Mouse (Mus musculus) neural tube, embryonic 13.5 days (tissue): ENCODE results near the gene Akap8. TPM values are rescaled to one million over a fixed set of nuclear protein-coding genes. Genes with fewer than 3 reads are reported as not detected.

ENCODE experiments used
- ATAC-seq: fragments of 200-750 bp; cut with Nextera tagmentation; 2 replicates; pipeline ENCODE4 v1.8.0; 2017; ENCODE audit warnings: low read depth, mild to moderate bottlenecking, moderate TSS enrichment, moderate library complexity
- H3K27ac ChIP-seq: fragments of 300-500 bp; sonication (generic); replicated peaks from 2 replicates; pipeline ENCODE4 v1.5.1; 2015; ENCODE audit warnings: moderate library complexity, mild to moderate bottlenecking, inconsistent platforms
- H3K27me3 ChIP-seq: fragments of 300-500 bp; sonication (generic); 2 replicates; pipeline ENCODE4 v1.6.1; 2015; ENCODE audit warnings: mild to moderate bottlenecking, inconsistent platforms
- H3K36me3 ChIP-seq: fragments of 300-500 bp; sonication (generic); 2 replicates; pipeline ENCODE4 v1.6.1; 2015; ENCODE audit warnings: mild to moderate bottlenecking, inconsistent platforms
- H3K4me1 ChIP-seq: fragments of 300-500 bp; sonication (generic); replicated peaks from 2 replicates; pipeline ENCODE4 v1.6.1; 2015; ENCODE audit warnings: inconsistent platforms
- H3K4me2 ChIP-seq: fragments of 300-500 bp; sonication (generic); 2 replicates; pipeline ENCODE4 v1.6.1; 2015; ENCODE audit warnings: inconsistent platforms, mild to moderate bottlenecking, moderate library complexity
- H3K4me3 ChIP-seq: fragments of 300-500 bp; sonication (generic); 2 replicates; pipeline ENCODE4 v1.5.1; 2015; ENCODE audit warnings: mild to moderate bottlenecking, inconsistent platforms
- H3K9ac ChIP-seq: fragments of 300-500 bp; sonication (generic); 2 replicates; pipeline ENCODE4 v1.6.1; 2015; ENCODE audit warnings: moderate library complexity, mild to moderate bottlenecking, inconsistent platforms
- H3K9me3 ChIP-seq: fragments of 300-500 bp; sonication (generic); 2 replicates; pipeline ENCODE4 v1.6.1; 2016; ENCODE audit warnings: inconsistent platforms
- WGBS: fragments of 180-500 bp; shearing (Covaris S2); methylation state at CpG from one replicate; pipeline ENCODE4 v1.1.7; 2015; 5-methylcytosine and 5-hydroxymethylcytosine counted together
- polyA plus RNA-seq: library from polyadenylated mRNA; unstranded; fragments of >200 nt; fragmentation: Nextera tagmentation; extraction: Ambion mirVana; gene quantifications from 2 replicates; pipeline ENCODE4 v1.2.1, GENCODE M21; 2015

Akap8 gene
- polyA plus RNA-seq, 1 experiment from 2014 or later = 95.9 TPM

- H3K9ac ChIP-seq = no peak overlapping the region
- no peak overlapping the region for H3K27ac ChIP-seq
- H3K4me3 ChIP-seq = no peak overlapping the region
- 95% methylated on average over 1 of the region's 1 CpGs for WGBS
- 0 out of 2 replicates have a peak, but pooled peaks cover under 1% of the 10 kb centered on the region for H3K4me1 ChIP-seq
- H3K4me2 ChIP-seq = no peak overlapping the region
- no peaks in the 10 kb centered on the region for H3K27me3 ChIP-seq
- H3K36me3 ChIP-seq = peaks cover 44% of the 10 kb centered on the region
- ATAC-seq = no peak
- H3K9me3 ChIP-seq = no peaks in the 10 kb centered on the region
These were observed 20.1 kb upstream of the Akap8 start for GRCm38 (mm10) chr17:32341102-32341501.

GRCm38 (mm10) chr17:32340110-32340509 lies 19.1 kb upstream of the Akap8 start:
- no peak for ATAC-seq
- no peak overlapping the region for H3K9ac ChIP-seq
- no peak overlapping the region for H3K4me2 ChIP-seq
- WGBS = 92% methylated on average over 1 of the region's 1 CpGs
- H3K36me3 ChIP-seq = peaks cover 53% of the 10 kb centered on the region
- no peaks in the 10 kb centered on the region for H3K27me3 ChIP-seq
- no peaks in the 10 kb centered on the region for H3K4me1 ChIP-seq
- no peak overlapping the region for H3K4me3 ChIP-seq
- no peaks in the 10 kb centered on the region for H3K9me3 ChIP-seq
- no peak overlapping the region for H3K27ac ChIP-seq

GRCm38 (mm10) chr17:32335869-32336268 lies 14.8 kb upstream of the Akap8 start:
- H3K27me3 ChIP-seq = no peaks in the 10 kb centered on the region
- no peak overlapping the region for H3K9ac ChIP-seq
- no peak overlapping the region for H3K4me2 ChIP-seq
- no peak for ATAC-seq
- H3K4me3 ChIP-seq = no peak overlapping the region
- H3K36me3 ChIP-seq = peaks cover 78% of the 10 kb centered on the region
- 82% methylated on average over 2 of the region's 2 CpGs for WGBS
- H3K27ac ChIP-seq = no peak overlapping the region
- no peaks in the 10 kb centered on the region for H3K9me3 ChIP-seq
- H3K4me1 ChIP-seq = no peaks in the 10 kb centered on the region

- Histone ChIP-seq H3K4me2 (no peak overlapping the region), H3K27me3 (no peaks in the 10 kb centered on the region), H3K9me3 (no peaks in the 10 kb centered on the region), H3K27ac (no peak overlapping the region), H3K4me3 (no peak overlapping the region), H3K36me3 (peaks cover 87% of the 10 kb centered on the region), H3K4me1 (no peaks in the 10 kb centered on the region), H3K9ac (no peak overlapping the region)
- WGBS = 97% methylated on average over 12 of the region's 12 CpGs
- no peak for ATAC-seq
These were observed 13.9 kb upstream of the Akap8 start for GRCm38 (mm10) chr17:32334921-32335320.

GRCm38 (mm10) chr17:32333675-32334303 lies 12.8 kb upstream of the Akap8 start:
- no peak overlapping the region for H3K27ac ChIP-seq
- no peak overlapping the region for H3K4me2 ChIP-seq
- ATAC-seq = no peak
- no peaks in the 10 kb centered on the region for H3K9me3 ChIP-seq
- H3K4me1 ChIP-seq = no peaks in the 10 kb centered on the region
- H3K27me3 ChIP-seq = no peaks in the 10 kb centered on the region
- H3K9ac ChIP-seq = no peak overlapping the region
- 92% methylated on average over 31 of the region's 31 CpGs for WGBS
- H3K4me3 ChIP-seq = no peak overlapping the region
- H3K36me3 ChIP-seq = peaks cover 92% of the 10 kb centered on the region

GRCm38 (mm10) chr17:32327501-32327900 lies 6.5 kb upstream of the Akap8 start:
- no peak for ATAC-seq

GRCm38 (mm10) chr17:32322809-32323208 lies 1.8 kb upstream of the Akap8 start:
- Histone ChIP-seq H3K27ac (no peak overlapping the region), H3K27me3 (no peaks in the 10 kb centered on the region), H3K9ac (no peak overlapping the region), H3K9me3 (no peaks in the 10 kb centered on the region), H3K4me3 (no peak overlapping the region), H3K36me3 (peaks cover 47% of the 10 kb centered on the region), H3K4me1 (peaks cover 37% of the 10 kb centered on the region), H3K4me2 (no peak overlapping the region)
- 94% methylated on average over 1 of the region's 1 CpGs for WGBS
- no peak for ATAC-seq

More at GRCm38 (mm10) chr17:32327501-32327900, 6.5 kb upstream of the Akap8 start:
- H3K4me1 ChIP-seq = peaks cover 5% of the 10 kb centered on the region
- H3K36me3 ChIP-seq = peaks cover 76% of the 10 kb centered on the region
- H3K4me2 ChIP-seq = no peak overlapping the region
- H3K9ac ChIP-seq = no peak overlapping the region
- no peak overlapping the region for H3K4me3 ChIP-seq
- H3K9me3 ChIP-seq = no peaks in the 10 kb centered on the region
- H3K27me3 ChIP-seq = no peaks in the 10 kb centered on the region
- H3K27ac ChIP-seq = no peak overlapping the region

GRCm38 (mm10) chr17:32321836-32322235 lies 798 bp upstream of the Akap8 start:
- Histone ChIP-seq H3K4me1 (peaks cover 38% of the 10 kb centered on the region), H3K4me3 (peak overlapping the region; percentile 64), H3K36me3 (peaks cover 47% of the 10 kb centered on the region), H3K4me2 (peak overlapping the region; percentile 84), H3K27me3 (no peaks in the 10 kb centered on the region), H3K27ac (peak overlapping the region; percentile 94), H3K9me3 (no peaks in the 10 kb centered on the region), H3K9ac (peak overlapping the region; percentile 90)
- ATAC-seq = peak; percentile 1; the same call in 1 of the 2 replicates
- WGBS = 26% methylated on average over 6 of the region's 6 CpGs

- WGBS = 1% methylated on average over 23 of the region's 23 CpGs
- H3K4me3 ChIP-seq = peak overlapping the region; percentile 64
- H3K4me2 ChIP-seq = peak overlapping the region; percentile 84
- H3K9me3 ChIP-seq = no peaks in the 10 kb centered on the region
- H3K27ac ChIP-seq = peak overlapping the region; percentile 94
- H3K4me1 ChIP-seq = peaks cover 38% of the 10 kb centered on the region
- ATAC-seq = peak; percentile 73
- H3K36me3 ChIP-seq = peaks cover 47% of the 10 kb centered on the region
- H3K27me3 ChIP-seq = no peaks in the 10 kb centered on the region
- H3K9ac ChIP-seq = peak overlapping the region; percentile 90
These were observed 324 bp upstream of the Akap8 start for GRCm38 (mm10) chr17:32321390-32321734.

GRCm38 (mm10) chr17:32319950-32320349 lies 1.1 kb downstream of the Akap8 start:
- Histone ChIP-seq H3K9me3 (no peaks in the 10 kb centered on the region), H3K27ac (peak overlapping the region; percentile 95), H3K27me3 (no peaks in the 10 kb centered on the region), H3K4me2 (peak overlapping the region; percentile 88), H3K4me3 (peak overlapping the region; percentile 64), H3K9ac (peak overlapping the region; percentile 83), H3K4me1 (peaks cover 38% of the 10 kb centered on the region), H3K36me3 (peaks cover 49% of the 10 kb centered on the region)
- under 1% methylated on average over 7 of the region's 7 CpGs for WGBS
- ATAC-seq = no peak

- Histone ChIP-seq H3K9ac (no peak overlapping the region), H3K4me1 (peaks cover 35% of the 10 kb centered on the region), H3K9me3 (no peaks in the 10 kb centered on the region), H3K27ac (no peak overlapping the region), H3K27me3 (no peaks in the 10 kb centered on the region), H3K4me3 (no peak overlapping the region), H3K4me2 (no peak overlapping the region), H3K36me3 (peaks cover 58% of the 10 kb centered on the region)
- no peak for ATAC-seq
- 91% methylated on average over 3 of the region's 3 CpGs for WGBS
These were observed 3.3 kb downstream of the Akap8 start for GRCm38 (mm10) chr17:32317708-32318107.

- WGBS = 93% methylated on average over 8 of the region's 8 CpGs
- H3K36me3 ChIP-seq = peaks cover 65% of the 10 kb centered on the region
- H3K9ac ChIP-seq = no peak overlapping the region
- no peak overlapping the region for H3K4me3 ChIP-seq
- H3K4me2 ChIP-seq = no peak overlapping the region
- no peak for ATAC-seq
- H3K9me3 ChIP-seq = no peaks in the 10 kb centered on the region
- no peak overlapping the region for H3K27ac ChIP-seq
- peaks cover 28% of the 10 kb centered on the region for H3K4me1 ChIP-seq
- no peaks in the 10 kb centered on the region for H3K27me3 ChIP-seq
These were observed 4.0 kb downstream of the Akap8 start for GRCm38 (mm10) chr17:32317032-32317431.

- H3K36me3 ChIP-seq = peaks cover 80% of the 10 kb centered on the region
- H3K4me2 ChIP-seq = no peak overlapping the region
- 92% methylated on average over 5 of the region's 5 CpGs for WGBS
- peaks cover 24% of the 10 kb centered on the region for H3K4me1 ChIP-seq
- no peak overlapping the region for H3K4me3 ChIP-seq
- H3K27me3 ChIP-seq = no peaks in the 10 kb centered on the region
- no peak overlapping the region for H3K27ac ChIP-seq
- H3K9ac ChIP-seq = no peak overlapping the region
- H3K9me3 ChIP-seq = no peaks in the 10 kb centered on the region
- ATAC-seq = no peak
These were observed 5.5 kb downstream of the Akap8 start for GRCm38 (mm10) chr17:32315560-32315959.
